Mouse (Mus musculus) hindbrain, embryonic 14.5 days (tissue): ENCODE measurements at regions not wholly inside any gene's neighbourhood (a gene's known extent, or its start where the extent isn't known, plus 50 kb on each side); places are given as distances from the start of the nearest gene placed in this dataset.
"Not testable (repeated sequence)": the region's sequence is repeated elsewhere in the genome, so short reads cannot be mapped to it uniquely, and the experiment has no call there.

Source experiments
- ATAC-seq: fragments of 200-750 bp; cut with Nextera tagmentation; 2 replicates; pipeline ENCODE4 v1.8.0; 2017; ENCODE audit warnings: moderate number of reproducible peaks, mild to moderate bottlenecking, moderate TSS enrichment, moderate library complexity; ENCODE audit not compliant: low FRiP score
- DNase-seq: peaks from one replicate; pipeline ENCODE4 v3.0.0-alpha.2; 2015; ENCODE audit warnings: low spot score
- H3K27ac ChIP-seq: fragments of 300-500 bp; sonication (generic); 2 replicates; pipeline ENCODE4 v1.5.1; 2014; ENCODE audit warnings: mild to moderate bottlenecking, moderate library complexity
- H3K27me3 ChIP-seq: fragments of 300-500 bp; sonication (generic); 2 replicates; pipeline ENCODE4 v1.6.1; 2014; ENCODE audit warnings: mild to moderate bottlenecking, low read length, mixed read lengths; ENCODE audit not compliant: control insufficient read depth, insufficient read depth
- H3K36me3 ChIP-seq: fragments of 300-500 bp; sonication (generic); replicated peaks from 2 replicates; pipeline ENCODE4 v1.6.1; 2014; ENCODE audit not compliant: control insufficient read depth, insufficient read depth
- H3K4me1 ChIP-seq: fragments of 300-500 bp; sonication (generic); replicated peaks from 2 replicates; pipeline ENCODE4 v1.6.1; 2014; ENCODE audit warnings: antibody characterized with exemption, low read length, mixed read lengths; ENCODE audit not compliant: control insufficient read depth, insufficient read depth
- H3K4me2 ChIP-seq: fragments of 300-500 bp; sonication (generic); replicated peaks from 2 replicates; pipeline ENCODE4 v1.6.1; 2014; ENCODE audit warnings: mild to moderate bottlenecking, moderate library complexity
- H3K4me3 ChIP-seq: fragments of 300-500 bp; sonication (generic); replicated peaks from 2 replicates; pipeline ENCODE4 v1.5.1; 2014; ENCODE audit warnings: mild to moderate bottlenecking, low read length
- H3K9ac ChIP-seq: fragments of 300-500 bp; sonication (generic); 2 replicates; pipeline ENCODE4 v1.6.1; 2014
- H3K9me3 ChIP-seq: fragments of 300-500 bp; sonication (generic); 2 replicates; pipeline ENCODE4 v1.6.1; 2016; ENCODE audit warnings: low read length; ENCODE audit not compliant: control insufficient read depth
- WGBS: fragments of 180-500 bp; shearing (Covaris S2); extraction: QIAGEN DNeasy Blood & Tissue Kit; methylation state at CpG from one replicate; pipeline ENCODE4 v1.1.7; 2014; 5-methylcytosine and 5-hydroxymethylcytosine counted together

- Histone ChIP-seq H3K9ac (no peak overlapping the region), H3K4me3 (no peak overlapping the region), H3K27ac (no peak overlapping the region), H3K4me1 (no peaks in the 10 kb centered on the region), H3K36me3 (no peaks in the 10 kb centered on the region), H3K9me3 (no peaks in the 10 kb centered on the region), H3K27me3 (no peaks in the 10 kb centered on the region), H3K4me2 (no peak overlapping the region)
- DNase-seq (no peak), ATAC-seq (no peak)
- 83% methylated on average over 6 of the region's 6 CpGs for WGBS
Observed at GRCm38 (mm10) chr15:96791306-96791705, 91.8 kb upstream of the Slc38a2 start.

- H3K27me3 ChIP-seq, H3K36me3 ChIP-seq, H3K27ac ChIP-seq, H3K4me3 ChIP-seq, H3K4me2 ChIP-seq, H3K9ac ChIP-seq, H3K4me1 ChIP-seq, DNase-seq, H3K9me3 ChIP-seq, ATAC-seq: not testable (repeated sequence)
- 90% methylated on average over 2 of the region's 2 CpGs for WGBS
Observed at GRCm38 (mm10) chr15:96787921-96788320, 88.4 kb upstream of the Slc38a2 start.

GRCm38 (mm10) chr15:96784578-96784977, 85.0 kb upstream of the Slc38a2 start:
- no peaks in the 10 kb centered on the region for H3K4me1 ChIP-seq
- H3K27ac ChIP-seq = no peak overlapping the region
- ATAC-seq = no peak
- no peaks in the 10 kb centered on the region for H3K9me3 ChIP-seq
- 94% methylated on average over 7 of the region's 7 CpGs for WGBS
- H3K36me3 ChIP-seq = no peaks in the 10 kb centered on the region
- no peak overlapping the region for H3K4me3 ChIP-seq
- no peaks in the 10 kb centered on the region for H3K27me3 ChIP-seq
- H3K9ac ChIP-seq = no peak overlapping the region
- DNase-seq = no peak
- H3K4me2 ChIP-seq = no peak overlapping the region

- Histone ChIP-seq H3K36me3 (no peaks in the 10 kb centered on the region), H3K4me1 (no peaks in the 10 kb centered on the region), H3K9me3 (no peaks in the 10 kb centered on the region), H3K4me2 (no peak overlapping the region), H3K4me3 (no peak overlapping the region), H3K27me3 (no peaks in the 10 kb centered on the region), H3K9ac (no peak overlapping the region), H3K27ac (no peak overlapping the region)
- ATAC-seq (no peak), DNase-seq (no peak)
- WGBS = 74% methylated on average over 5 of the region's 5 CpGs
Observed at GRCm38 (mm10) chr15:96781560-96781959, 82.0 kb upstream of the Slc38a2 start.

- no peak for DNase-seq
- H3K9ac ChIP-seq = no peak overlapping the region
- H3K4me2 ChIP-seq = no peak overlapping the region
- no peaks in the 10 kb centered on the region for H3K4me1 ChIP-seq
- no peaks in the 10 kb centered on the region for H3K36me3 ChIP-seq
- no peak for ATAC-seq
- no peaks in the 10 kb centered on the region for H3K27me3 ChIP-seq
- H3K9me3 ChIP-seq = no peaks in the 10 kb centered on the region
- H3K27ac ChIP-seq = no peak overlapping the region
- WGBS = 89% methylated on average over 5 of the region's 5 CpGs
- no peak overlapping the region for H3K4me3 ChIP-seq
Observed at GRCm38 (mm10) chr15:96780606-96781005, 81.1 kb upstream of the Slc38a2 start.

GRCm38 (mm10) chr15:96779358-96779757, 79.8 kb upstream of the Slc38a2 start:
- no peak for ATAC-seq
- H3K27me3 ChIP-seq = no peaks in the 10 kb centered on the region
- WGBS = 87% methylated on average over 7 of the region's 7 CpGs
- no peaks in the 10 kb centered on the region for H3K36me3 ChIP-seq
- DNase-seq = no peak
- H3K4me2 ChIP-seq = no peak overlapping the region
- H3K9ac ChIP-seq = no peak overlapping the region
- H3K9me3 ChIP-seq = no peaks in the 10 kb centered on the region
- no peak overlapping the region for H3K4me3 ChIP-seq
- no peaks in the 10 kb centered on the region for H3K4me1 ChIP-seq
- H3K27ac ChIP-seq = no peak overlapping the region

- Histone ChIP-seq H3K4me3 (no peak overlapping the region), H3K27ac (no peak overlapping the region), H3K27me3 (no peaks in the 10 kb centered on the region), H3K4me2 (no peak overlapping the region), H3K9ac (no peak overlapping the region), H3K9me3 (no peaks in the 10 kb centered on the region), H3K4me1 (no peaks in the 10 kb centered on the region), H3K36me3 (no peaks in the 10 kb centered on the region)
- 94% methylated on average over 15 of the region's 15 CpGs for WGBS
- no peak for ATAC-seq
- no peak for DNase-seq
Observed at GRCm38 (mm10) chr15:96778321-96778926, 78.9 kb upstream of the Slc38a2 start.

- DNase-seq (no peak), ATAC-seq (no peak)
- H3K36me3 ChIP-seq = no peaks in the 10 kb centered on the region
- H3K9ac ChIP-seq = no peak overlapping the region
- no peaks in the 10 kb centered on the region for H3K4me1 ChIP-seq
- no peaks in the 10 kb centered on the region for H3K9me3 ChIP-seq
- no peak overlapping the region for H3K27ac ChIP-seq
- H3K4me3 ChIP-seq = no peak overlapping the region
- 86% methylated on average over 9 of the region's 9 CpGs for WGBS
- H3K4me2 ChIP-seq = no peak overlapping the region
- H3K27me3 ChIP-seq = no peaks in the 10 kb centered on the region
Observed at GRCm38 (mm10) chr15:96776476-96777075, 77.0 kb upstream of the Slc38a2 start.

- Histone ChIP-seq H3K27me3 (no peaks in the 10 kb centered on the region), H3K36me3 (no peaks in the 10 kb centered on the region), H3K4me3 (no peak overlapping the region), H3K4me1 (no peaks in the 10 kb centered on the region), H3K9ac (no peak overlapping the region), H3K9me3 (no peaks in the 10 kb centered on the region), H3K4me2 (no peak overlapping the region), H3K27ac (no peak overlapping the region)
- 92% methylated on average over 5 of the region's 5 CpGs for WGBS
- ATAC-seq (no peak), DNase-seq (no peak)
Observed at GRCm38 (mm10) chr15:96775129-96775528, 75.6 kb upstream of the Slc38a2 start.

GRCm38 (mm10) chr15:96774664-96775063, 75.1 kb upstream of the Slc38a2 start:
- no peak for ATAC-seq
- no peaks in the 10 kb centered on the region for H3K36me3 ChIP-seq
- no peaks in the 10 kb centered on the region for H3K4me1 ChIP-seq
- no peak overlapping the region for H3K9ac ChIP-seq
- DNase-seq = no peak
- no peaks in the 10 kb centered on the region for H3K27me3 ChIP-seq
- no peak overlapping the region for H3K27ac ChIP-seq
- WGBS = 53% methylated on average over 6 of the region's 6 CpGs
- no peaks in the 10 kb centered on the region for H3K9me3 ChIP-seq
- H3K4me3 ChIP-seq = no peak overlapping the region
- no peak overlapping the region for H3K4me2 ChIP-seq
